Mouse (Mus musculus): ENCODE measurements around the gene Fermt2. TPM values are rescaled to one million over a fixed set of nuclear protein-coding genes. Genes with fewer than 3 reads are reported as not detected.
"Not testable (repeated sequence)": the region's sequence is repeated elsewhere in the genome, so short reads cannot be mapped to it uniquely, and the experiment has no call there.

Gene Fermt2
- polyA plus RNA-seq, 1 experiment from 2014 or later = 245 TPM

GRCm38 (mm10) chr14:45504422-45505113 is 25.4 kb downstream of the Fermt2 start:
- WGBS = 85% methylated on average over 10 of the region's 10 CpGs
- Histone ChIP-seq H3K9ac (replicated peaks; ENCODE audit: low read depth, low read length) (no peak overlapping the region), H3K36me3 (ENCODE audit: control insufficient read depth, insufficient read depth, low read length) (peaks cover 4% of the 10 kb centered on the region), H3K4me1 (ENCODE audit: control insufficient read depth, insufficient read depth, low read length) (peaks cover 19% of the 10 kb centered on the region; the same call in 1 of the 2 replicates), H3K27ac (ENCODE audit: low read length) (no peak overlapping the region), H3K4me2 (replicated peaks; ENCODE audit: low read depth, low read length) (no peak overlapping the region), H3K4me3 (ENCODE audit: low read depth, low read length) (no peak overlapping the region), H3K27me3 (ENCODE audit: control insufficient read depth, insufficient read depth, low read length) (no peaks in the 10 kb centered on the region), H3K9me3 (ENCODE audit: control insufficient read depth, low read depth, low read length) (no peaks in the 10 kb centered on the region)
- no peak for ATAC-seq (ENCODE audit: insufficient number of reproducible peaks, insufficient read depth, low FRiP score, low read depth)

- no peaks in the 10 kb centered on the region for H3K9me3 ChIP-seq (ENCODE audit: control insufficient read depth, low read depth, low read length)
Measured at GRCm38 (mm10) chr14:45503934-45504333, 26.0 kb downstream of the Fermt2 start.

GRCm38 (mm10) chr14:45500052-45500451 is 29.9 kb downstream of the Fermt2 start:
- Histone ChIP-seq H3K27me3 (ENCODE audit: control insufficient read depth, insufficient read depth, low read length) (no peaks in the 10 kb centered on the region), H3K27ac (ENCODE audit: low read length) (no peak overlapping the region), H3K36me3 (ENCODE audit: control insufficient read depth, insufficient read depth, low read length) (peaks cover 6% of the 10 kb centered on the region), H3K9ac (replicated peaks; ENCODE audit: low read depth, low read length) (no peak overlapping the region), H3K4me3 (ENCODE audit: low read depth, low read length) (no peak overlapping the region), H3K4me2 (replicated peaks; ENCODE audit: low read depth, low read length) (no peak overlapping the region), H3K9me3 (ENCODE audit: control insufficient read depth, low read depth, low read length) (no peaks in the 10 kb centered on the region), H3K4me1 (ENCODE audit: control insufficient read depth, insufficient read depth, low read length) (no peaks in the 10 kb centered on the region)
- no peak for ATAC-seq (ENCODE audit: insufficient number of reproducible peaks, insufficient read depth, low FRiP score, low read depth)
- WGBS = 92% methylated on average over 11 of the region's 11 CpGs

More at GRCm38 (mm10) chr14:45503934-45504333, 26.0 kb downstream of the Fermt2 start:
- H3K4me1 ChIP-seq (ENCODE audit: control insufficient read depth, insufficient read depth, low read length) = peaks cover 16% of the 10 kb centered on the region; the same call in 1 of the 2 replicates
- no peak overlapping the region for H3K4me3 ChIP-seq (ENCODE audit: low read depth, low read length)
- 77% methylated on average over 3 of the region's 3 CpGs for WGBS
- no peak for ATAC-seq (ENCODE audit: insufficient number of reproducible peaks, insufficient read depth, low FRiP score, low read depth)
- H3K4me2 ChIP-seq (replicated peaks; ENCODE audit: low read depth, low read length) = no peak overlapping the region
- H3K36me3 ChIP-seq (ENCODE audit: control insufficient read depth, insufficient read depth, low read length) = peaks cover 4% of the 10 kb centered on the region
- no peak overlapping the region for H3K9ac ChIP-seq (replicated peaks; ENCODE audit: low read depth, low read length)
- H3K27ac ChIP-seq (ENCODE audit: low read length) = no peak overlapping the region
- no peaks in the 10 kb centered on the region for H3K27me3 ChIP-seq (ENCODE audit: control insufficient read depth, insufficient read depth, low read length)

GRCm38 (mm10) chr14:45497116-45497515 is 32.8 kb downstream of the Fermt2 start:
- Histone ChIP-seq H3K4me1 (ENCODE audit: control insufficient read depth, insufficient read depth, low read length) (no peaks in the 10 kb centered on the region), H3K9ac (replicated peaks; ENCODE audit: low read depth, low read length) (no peak overlapping the region), H3K27ac (ENCODE audit: low read length) (no peak overlapping the region), H3K27me3 (ENCODE audit: control insufficient read depth, insufficient read depth, low read length) (no peaks in the 10 kb centered on the region), H3K4me2 (replicated peaks; ENCODE audit: low read depth, low read length) (no peak overlapping the region), H3K9me3 (ENCODE audit: control insufficient read depth, low read depth, low read length) (no peaks in the 10 kb centered on the region), H3K4me3 (ENCODE audit: low read depth, low read length) (no peak overlapping the region), H3K36me3 (ENCODE audit: control insufficient read depth, insufficient read depth, low read length) (peaks cover 6% of the 10 kb centered on the region)
- no peak for ATAC-seq (ENCODE audit: insufficient number of reproducible peaks, insufficient read depth, low FRiP score, low read depth)
- 79% methylated on average over 3 of the region's 3 CpGs for WGBS

GRCm38 (mm10) chr14:45495810-45496209 is 34.1 kb downstream of the Fermt2 start:
- not testable (repeated sequence) for H3K27me3 ChIP-seq (ENCODE audit: control insufficient read depth, insufficient read depth, low read length); H3K4me1 ChIP-seq (ENCODE audit: control insufficient read depth, insufficient read depth, low read length); H3K4me3 ChIP-seq (ENCODE audit: low read depth, low read length); ATAC-seq (ENCODE audit: insufficient number of reproducible peaks, insufficient read depth, low FRiP score, low read depth); H3K9me3 ChIP-seq (ENCODE audit: control insufficient read depth, low read depth, low read length); H3K27ac ChIP-seq (ENCODE audit: low read length); H3K9ac ChIP-seq (replicated peaks; ENCODE audit: low read depth, low read length); H3K4me2 ChIP-seq (replicated peaks; ENCODE audit: low read depth, low read length); H3K36me3 ChIP-seq (ENCODE audit: control insufficient read depth, insufficient read depth, low read length)
- WGBS = 93% methylated on average over 14 of the region's 14 CpGs

- ATAC-seq (ENCODE audit: insufficient number of reproducible peaks, insufficient read depth, low FRiP score, low read depth) = no peak
- H3K27ac ChIP-seq (ENCODE audit: low read length) = no peak overlapping the region
- H3K36me3 ChIP-seq (ENCODE audit: control insufficient read depth, insufficient read depth, low read length) = 0 out of 2 replicates have a peak, but pooled peaks cover 2% of the 10 kb centered on the region
- 91% methylated on average over 4 of the region's 4 CpGs for WGBS
- no peaks in the 10 kb centered on the region for H3K4me1 ChIP-seq (ENCODE audit: control insufficient read depth, insufficient read depth, low read length)
- H3K4me2 ChIP-seq (replicated peaks; ENCODE audit: low read depth, low read length) = no peak overlapping the region
- no peak overlapping the region for H3K4me3 ChIP-seq (ENCODE audit: low read depth, low read length)
- H3K27me3 ChIP-seq (ENCODE audit: control insufficient read depth, insufficient read depth, low read length) = no peaks in the 10 kb centered on the region
- H3K9me3 ChIP-seq (ENCODE audit: control insufficient read depth, low read depth, low read length) = no peaks in the 10 kb centered on the region
- H3K9ac ChIP-seq (replicated peaks; ENCODE audit: low read depth, low read length) = no peak overlapping the region
Measured at GRCm38 (mm10) chr14:45493891-45494290, 36.0 kb downstream of the Fermt2 start.

GRCm38 (mm10) chr14:45492668-45493067 is 37.2 kb downstream of the Fermt2 start:
- no peak for ATAC-seq (ENCODE audit: insufficient number of reproducible peaks, insufficient read depth, low FRiP score, low read depth)
- Histone ChIP-seq H3K9ac (replicated peaks; ENCODE audit: low read depth, low read length) (no peak overlapping the region), H3K4me3 (ENCODE audit: low read depth, low read length) (no peak overlapping the region), H3K27me3 (ENCODE audit: control insufficient read depth, insufficient read depth, low read length) (no peaks in the 10 kb centered on the region), H3K4me1 (ENCODE audit: control insufficient read depth, insufficient read depth, low read length) (no peaks in the 10 kb centered on the region), H3K36me3 (ENCODE audit: control insufficient read depth, insufficient read depth, low read length) (no peaks in the 10 kb centered on the region), H3K4me2 (replicated peaks; ENCODE audit: low read depth, low read length) (no peak overlapping the region), H3K9me3 (ENCODE audit: control insufficient read depth, low read depth, low read length) (no peaks in the 10 kb centered on the region), H3K27ac (ENCODE audit: low read length) (peak overlapping the region; percentile 13; the same call in 1 of the 2 replicates)
- WGBS = 93% methylated on average over 4 of the region's 4 CpGs

GRCm38 (mm10) chr14:45492038-45492437 is 37.9 kb downstream of the Fermt2 start:
- no peak overlapping the region for H3K4me2 ChIP-seq (replicated peaks; ENCODE audit: low read depth, low read length)
- no peaks in the 10 kb centered on the region for H3K27me3 ChIP-seq (ENCODE audit: control insufficient read depth, insufficient read depth, low read length)
- peak overlapping the region; percentile 13; the same call in 1 of the 2 replicates for H3K27ac ChIP-seq (ENCODE audit: low read length)
- H3K9ac ChIP-seq (replicated peaks; ENCODE audit: low read depth, low read length) = no peak overlapping the region
- WGBS = 58% methylated on average over 4 of the region's 4 CpGs
- no peaks in the 10 kb centered on the region for H3K9me3 ChIP-seq (ENCODE audit: control insufficient read depth, low read depth, low read length)
- H3K4me1 ChIP-seq (ENCODE audit: control insufficient read depth, insufficient read depth, low read length) = no peaks in the 10 kb centered on the region
- no peak for ATAC-seq (ENCODE audit: insufficient number of reproducible peaks, insufficient read depth, low FRiP score, low read depth)
- no peak overlapping the region for H3K4me3 ChIP-seq (ENCODE audit: low read depth, low read length)
- no peaks in the 10 kb centered on the region for H3K36me3 ChIP-seq (ENCODE audit: control insufficient read depth, insufficient read depth, low read length)

GRCm38 (mm10) chr14:45487201-45487600 is 42.7 kb downstream of the Fermt2 start:
- H3K27ac ChIP-seq (ENCODE audit: low read length); H3K9ac ChIP-seq (replicated peaks; ENCODE audit: low read depth, low read length); H3K4me1 ChIP-seq (ENCODE audit: control insufficient read depth, insufficient read depth, low read length); H3K4me2 ChIP-seq (replicated peaks; ENCODE audit: low read depth, low read length); H3K4me3 ChIP-seq (ENCODE audit: low read depth, low read length); ATAC-seq (ENCODE audit: insufficient number of reproducible peaks, insufficient read depth, low FRiP score, low read depth); H3K27me3 ChIP-seq (ENCODE audit: control insufficient read depth, insufficient read depth, low read length); H3K36me3 ChIP-seq (ENCODE audit: control insufficient read depth, insufficient read depth, low read length); H3K9me3 ChIP-seq (ENCODE audit: control insufficient read depth, low read depth, low read length): not testable (repeated sequence)
- WGBS = 92% methylated on average over 2 of the region's 2 CpGs
